Comparison of ENCODE assay signal across 19 mouse cellular contexts in the genomic region with DNA sequence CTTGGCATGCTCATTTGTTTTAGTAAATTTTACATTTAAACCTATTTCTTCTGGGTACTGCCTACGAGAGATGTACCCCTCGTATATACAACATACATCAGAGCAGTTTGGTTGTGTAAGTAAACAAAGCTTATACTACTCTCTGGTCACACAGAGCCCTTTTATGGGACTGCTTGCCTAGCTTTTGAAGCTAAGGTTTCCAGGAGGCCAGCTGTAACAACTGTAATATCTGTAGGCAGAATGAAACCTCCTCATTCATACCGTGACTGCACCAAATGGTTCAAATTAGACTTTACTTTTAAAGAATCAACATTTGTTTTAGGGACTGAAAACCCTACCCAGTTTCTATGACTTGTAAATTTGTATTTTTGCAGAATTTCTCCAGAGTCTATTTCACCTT.
DNase-seq lines count a peak whose midpoint lies in the region; ATAC-seq lines count a peak whose summit lies in the region.
"Had no signal": no experiment of that assay in that cellular context is flagged by ENCODE, and none has a peak within 500 bp of the region (broad histone marks: within the 10 kb centered on the region; RNA-seq: fewer than 3 reads in every experiment).

No protein-coding gene starts in this region.

- no peaks in the 10 kb centered on the region for H3K4me1 ChIP-seq in embryonic facial prominence, embryonic 11.5 days (ENCODE audit: control insufficient read depth, insufficient read depth, low read length)
- H3K4me1 ChIP-seq in embryonic facial prominence, embryonic 10.5 days, result peaks cover 8% of the 10 kb centered on the region; the same call in 1 of the 2 replicates
- H3K4me1 ChIP-seq in embryonic facial prominence, embryonic 14.5 days (ENCODE audit: control insufficient read depth, insufficient read depth, low read length), result peaks cover 8% of the 10 kb centered on the region; the same call in 1 of the 2 replicates

- no peak for ATAC-seq in embryonic facial prominence, embryonic 11.5 days (replicated peaks; ENCODE audit: insufficient number of reproducible peaks, low FRiP score, low TSS enrichment, low read depth)
- no peak for ATAC-seq in embryonic facial prominence, embryonic 14.5 days (ENCODE audit: low read depth)
- ATAC-seq: activated CD4-positive, CD25-positive, alpha-beta regulatory T cell, adult 4 months; CD4-positive, CD25-positive, alpha-beta regulatory T cell, adult 4 months; Patski had no signal

- no peak overlapping the region for H3K9ac ChIP-seq in embryonic facial prominence, embryonic 11.5 days (replicated peaks; ENCODE audit: low read length)
- no peak overlapping the region for H3K9ac ChIP-seq in embryonic facial prominence, embryonic 14.5 days (ENCODE audit: low read depth, low read length)

- no peaks in the 10 kb centered on the region for H3K36me3 ChIP-seq in embryonic facial prominence, embryonic 11.5 days (replicated peaks; ENCODE audit: control insufficient read depth, insufficient read depth, low read depth, low read length)
- H3K36me3 ChIP-seq in embryonic facial prominence, embryonic 10.5 days (replicated peaks), result peaks cover 11% of the 10 kb centered on the region; the same call in 1 of the 2 replicates
- no peaks in the 10 kb centered on the region for H3K36me3 ChIP-seq in embryonic facial prominence, embryonic 14.5 days (ENCODE audit: control insufficient read depth, insufficient read depth, low read length)
- H3K36me3 ChIP-seq: G1E had no signal

- H3K4me2 ChIP-seq in embryonic facial prominence, embryonic 11.5 days (ENCODE audit: low read depth, low read length), result no peak overlapping the region
- no peak overlapping the region for H3K4me2 ChIP-seq in embryonic facial prominence, embryonic 14.5 days (ENCODE audit: low read depth, low read length)

- WGBS in embryonic facial prominence, embryonic 11.5 days, result 45% methylated on average over 3 of the region's 3 CpGs
- 54% methylated on average over 3 of the region's 3 CpGs for WGBS in embryonic facial prominence, embryonic 10.5 days
- WGBS in embryonic facial prominence, embryonic 14.5 days, result 41% methylated on average over 3 of the region's 3 CpGs

- H3K4me3 ChIP-seq in embryonic facial prominence, embryonic 11.5 days (ENCODE audit: low read depth, low read length), result no peak overlapping the region
- no peak overlapping the region for H3K4me3 ChIP-seq in embryonic facial prominence, embryonic 10.5 days
- no peak overlapping the region for H3K4me3 ChIP-seq in embryonic facial prominence, embryonic 14.5 days (ENCODE audit: low read depth, low read length)

- no peaks in the 10 kb centered on the region for H3K27me3 ChIP-seq in embryonic facial prominence, embryonic 11.5 days (ENCODE audit: control insufficient read depth, insufficient read depth, low read length)
- no peaks in the 10 kb centered on the region for H3K27me3 ChIP-seq in embryonic facial prominence, embryonic 10.5 days (replicated peaks; ENCODE audit: low read depth, poor library complexity, severe bottlenecking)
- H3K27me3 ChIP-seq in embryonic facial prominence, embryonic 14.5 days (replicated peaks; ENCODE audit: control insufficient read depth, insufficient read depth, low read length), result no peaks in the 10 kb centered on the region
- H3K27me3 ChIP-seq: CH12.LX, Patski had no signal

- peak; percentile 59 for DNase-seq in embryonic facial prominence, embryonic 11.5 days (ENCODE audit: low spot score)
- DNase-seq in embryonic facial prominence, embryonic 10.5 days (ENCODE audit: low spot score), result no peak
- DNase-seq in embryonic facial prominence, embryonic 14.5 days (ENCODE audit: low spot score), result peak; percentile 60
- no peak for DNase-seq in spleen, postnatal 36 days (ENCODE audit: low spot score in 2 of 2)
- DNase-seq: adrenal gland, adult 2 months; adrenal gland, adult 8-10 months; adrenal gland, postnatal 10 days; adrenal gland, postnatal 14 days; adrenal gland, postnatal 25 days; adrenal gland, postnatal 36 days; B cell, adult 2 months; cerebellum, adult 11 months; cerebellum, adult 11-12 months; cerebellum, adult 18-20 months had no signal

- H3K27ac ChIP-seq in embryonic facial prominence, embryonic 11.5 days (replicated peaks; ENCODE audit: low read depth, low read length), result no peak overlapping the region
- no peak overlapping the region for H3K27ac ChIP-seq in embryonic facial prominence, embryonic 10.5 days (replicated peaks)
- peak overlapping the region; percentile 3; the same call in 1 of the 2 replicates for H3K27ac ChIP-seq in embryonic facial prominence, embryonic 14.5 days (replicated peaks; ENCODE audit: low read depth, low read length)

- H3K9me3 ChIP-seq in embryonic facial prominence, embryonic 11.5 days (replicated peaks; ENCODE audit: control insufficient read depth, low read length), result no peaks in the 10 kb centered on the region
- H3K9me3 ChIP-seq in embryonic facial prominence, embryonic 10.5 days, result peaks cover 11% of the 10 kb centered on the region
- H3K9me3 ChIP-seq in embryonic facial prominence, embryonic 14.5 days (ENCODE audit: control insufficient read depth, low read length), result peaks cover 9% of the 10 kb centered on the region; the same call in 1 of the 2 replicates

Comparison
In these comparisons a context has a peak if more than half of its experiments do, and no peak if none do; other contexts are left out.
1. DNase-seq: peak in embryonic facial prominence, embryonic 11.5 days (single experiment) and embryonic facial prominence, embryonic 14.5 days (single experiment); none in embryonic facial prominence, embryonic 10.5 days (single experiment) and spleen, postnatal 36 days (0 of 2).